Mouse (Mus musculus) heart, adult 2 months (tissue): Measurements from ENCODE around the gene Vamp1.

ENCODE experiments used
- CTCF ChIP-seq: fragments of 200-600 bp; IDR thresholded peaks from 2 replicates; pipeline ENCODE4 v1.8.1; 2022; ENCODE audit warnings: antibody characterized with exemption, mild to moderate bottlenecking, moderate library complexity
- POLR2A ChIP-seq: fragments of 200-500 bp; IDR thresholded peaks from 2 replicates; pipeline ENCODE4 v1.6.1; 2011; ENCODE audit warnings: mild to moderate bottlenecking, low read depth, low read length, control low read depth; ENCODE audit not compliant: insufficient read depth

DNA sequence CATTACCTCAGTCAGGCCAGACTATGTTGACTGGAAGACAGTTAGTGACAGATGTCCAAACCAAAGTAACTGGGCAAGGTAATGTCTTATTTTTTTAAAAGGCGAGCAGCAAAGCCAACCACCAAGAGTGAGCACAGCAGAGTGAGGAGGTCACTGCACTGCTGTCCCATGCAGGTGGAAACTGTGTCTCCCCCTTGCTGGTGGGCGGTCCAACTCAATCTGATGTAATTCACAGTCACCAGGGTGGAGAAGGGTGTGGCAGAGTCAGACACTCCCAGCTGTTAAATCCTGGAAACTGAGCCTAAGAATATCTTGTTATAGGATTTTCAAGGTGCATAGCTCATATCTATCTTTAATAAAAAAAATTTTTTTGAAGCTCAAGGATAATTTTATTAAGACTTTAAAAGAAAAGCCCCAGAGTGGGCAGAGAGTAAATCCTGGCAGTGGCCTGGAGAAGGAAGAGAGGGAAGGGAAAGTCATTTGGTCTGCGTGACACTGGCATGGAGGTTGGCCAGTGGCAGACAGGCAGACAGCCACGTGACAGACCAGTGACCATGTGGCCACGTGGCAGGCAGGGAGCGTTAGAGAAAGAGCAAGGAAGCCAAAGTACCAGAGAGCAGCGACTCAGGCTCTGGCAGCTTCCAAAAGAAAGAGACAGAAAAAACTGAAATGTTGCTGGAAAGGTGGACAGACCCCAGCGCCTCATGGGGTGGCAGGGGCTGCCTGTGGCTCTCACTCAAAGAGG, 41.0 kb downstream of the Vamp1 start:
- TF ChIP-seq CTCF: no peak
- no peak for TF ChIP-seq POLR2A
